Mouse (Mus musculus) testis, adult 2 months (tissue): Measurements from ENCODE around the gene Tsc22d1.
A peak's percentile ranks its signal among the peaks of the same experiment; 100 is the strongest.

Experiments used
- CTCF ChIP-seq: fragments of 200-500 bp; IDR thresholded peaks from 2 replicates; pipeline ENCODE4 v1.5.1; 2012; ENCODE audit warnings: low read depth, mild to moderate bottlenecking, inconsistent platforms, low read length, moderate library complexity; ENCODE audit not compliant: control insufficient read depth, insufficient read depth, insufficient replicate concordance
- POLR2A ChIP-seq: fragments of 200-500 bp; IDR thresholded peaks from 2 replicates; pipeline ENCODE4 v1.6.1; 2012; ENCODE audit warnings: low read depth, mild to moderate bottlenecking, inconsistent platforms, low read length, moderate library complexity; ENCODE audit not compliant: control insufficient read depth

GRCm38 (mm10) chr14:76473404-76473803 lies 58.6 kb downstream of the Tsc22d1 start:
- TF ChIP-seq CTCF (peak; percentile 21; the same call in 1 of the 2 replicates), POLR2A (no peak)
